Mouse (Mus musculus): Measurements from ENCODE around the gene Slc35b2.

Gene Slc35b2

GRCm38 (mm10) chr17:45585725-45586448 lies 22.2 kb downstream of the Slc35b2 start:
- DNase-seq = no peak

GRCm38 (mm10) chr17:45586449-45586837 lies 22.8 kb downstream of the Slc35b2 start:
- DNase-seq = no peak

GRCm38 (mm10) chr17:45588370-45588769 lies 24.7 kb downstream of the Slc35b2 start:
- DNase-seq = no peak

- DNase-seq = no peak
These were observed 25.6 kb downstream of the Slc35b2 start for GRCm38 (mm10) chr17:45589236-45589635.

GRCm38 (mm10) chr17:45589844-45590243 lies 26.2 kb downstream of the Slc35b2 start:
- no peak for DNase-seq

GRCm38 (mm10) chr17:45590410-45590809 lies 26.7 kb downstream of the Slc35b2 start:
- no peak for DNase-seq

- no peak for DNase-seq
These were observed 28.3 kb downstream of the Slc35b2 start for GRCm38 (mm10) chr17:45591701-45592605.

GRCm38 (mm10) chr17:45592606-45593431 lies 29.1 kb downstream of the Slc35b2 start:
- peak in 1 of 2 experiments; percentile 57 for DNase-seq

- DNase-seq = no peak
These were observed 29.8 kb downstream of the Slc35b2 start for GRCm38 (mm10) chr17:45593479-45593878.

GRCm38 (mm10) chr17:45594195-45594594 lies 30.5 kb downstream of the Slc35b2 start:
- DNase-seq = no peak

GRCm38 (mm10) chr17:45594881-45595735 lies 31.4 kb downstream of the Slc35b2 start:
- DNase-seq = peak; percentile 66 to 72

- DNase-seq = no peak
These were observed 32.2 kb downstream of the Slc35b2 start for GRCm38 (mm10) chr17:45595736-45596390.

GRCm38 (mm10) chr17:45596631-45597396 lies 33.1 kb downstream of the Slc35b2 start:
- peak; percentile 78 to 81 for DNase-seq

- DNase-seq = no peak
These were observed 34.1 kb downstream of the Slc35b2 start for GRCm38 (mm10) chr17:45597787-45598186.

GRCm38 (mm10) chr17:45598376-45598775 lies 34.7 kb downstream of the Slc35b2 start:
- no peak for DNase-seq

GRCm38 (mm10) chr17:45598891-45599290 lies 35.2 kb downstream of the Slc35b2 start:
- DNase-seq = no peak

- peak; percentile 70 to 73 for DNase-seq
These were observed 36.0 kb downstream of the Slc35b2 start, which contains the start of gene Slc29a1 for GRCm38 (mm10) chr17:45599446-45600242. Slc29a1 (minus strand) TSS chr17:45599606.

GRCm38 (mm10) chr17:45600267-45600666 lies 36.6 kb downstream of the Slc35b2 start:
- no peak for DNase-seq

- no peak for DNase-seq
These were observed 37.7 kb downstream of the Slc35b2 start for GRCm38 (mm10) chr17:45601325-45601724.

- peak; percentile 66 to 68 for DNase-seq
These were observed 38.2 kb downstream of the Slc35b2 start, which contains the start of gene Mymx for GRCm38 (mm10) chr17:45601877-45602304. Mymx (minus strand) TSS chr17:45602102.

Data from kidney, adult 8-10 months (tissue).